Comparison of ENCODE assay signal across 8 mouse cellular contexts in genomic region chr2:147298499-147298896, GRCm38 (mm10).
DNase-seq lines count a peak whose midpoint lies in the region; ATAC-seq and TF ChIP-seq lines count a peak whose summit lies in the region.

No protein-coding gene starts in this region.

- 58% methylated on average over 7 of the region's 7 CpGs for WGBS in midbrain, embryonic 12.5 days
- 78% methylated on average over 7 of the region's 7 CpGs for WGBS in midbrain, embryonic 10.5 days
- WGBS in heart, embryonic 13.5 days = 22% methylated on average over 7 of the region's 7 CpGs
- WGBS in lung, postnatal 0 days = 8% methylated on average over 7 of the region's 7 CpGs
- 48% methylated on average over 7 of the region's 7 CpGs for WGBS in stomach, embryonic 14.5 days

- no peak overlapping the region for H3K4me3 ChIP-seq in midbrain, embryonic 12.5 days
- no peak overlapping the region for H3K4me3 ChIP-seq in midbrain, embryonic 10.5 days
- H3K4me3 ChIP-seq in heart, embryonic 13.5 days = no peak overlapping the region
- H3K4me3 ChIP-seq in lung, postnatal 0 days (ENCODE audit: low read depth, low read length) = no peak overlapping the region
- H3K4me3 ChIP-seq in stomach, embryonic 14.5 days (ENCODE audit: low read depth, low read length) = no peak overlapping the region

- no peak for TF ChIP-seq CTCF in lung, postnatal 0 days (IDR thresholded peaks at IDR 0.05)

- no peak overlapping the region for H3K27ac ChIP-seq in midbrain, embryonic 12.5 days (replicated peaks)
- no peak overlapping the region for H3K27ac ChIP-seq in midbrain, embryonic 10.5 days (replicated peaks)
- peak overlapping the region; percentile 42 for H3K27ac ChIP-seq in heart, embryonic 13.5 days (replicated peaks)
- no peak overlapping the region for H3K27ac ChIP-seq in lung, postnatal 0 days (ENCODE audit: low read length)
- H3K27ac ChIP-seq in stomach, embryonic 14.5 days (ENCODE audit: low read length) = no peak overlapping the region

- 0 out of 2 replicates have a peak, but pooled peaks cover 3% of the 10 kb centered on the region for H3K4me1 ChIP-seq in midbrain, embryonic 12.5 days
- H3K4me1 ChIP-seq in midbrain, embryonic 10.5 days = no peaks in the 10 kb centered on the region
- H3K4me1 ChIP-seq in heart, embryonic 13.5 days = peaks cover 19% of the 10 kb centered on the region
- H3K4me1 ChIP-seq in lung, postnatal 0 days (ENCODE audit: insufficient read depth, low read depth, low read length) = 0 out of 2 replicates have a peak, but pooled peaks cover 3% of the 10 kb centered on the region
- no peaks in the 10 kb centered on the region for H3K4me1 ChIP-seq in stomach, embryonic 14.5 days (ENCODE audit: control insufficient read depth, insufficient read depth, low read length)

- DNase-seq in midbrain, embryonic 10.5 days (ENCODE audit: low spot score) = no peak
- DNase-seq in cerebellum, postnatal 4 days (ENCODE audit: low spot score in 2 of 2) = peak; percentile 80 to 90
- DNase-seq in layer of hippocampus, adult 9-10 months (ENCODE audit: low spot score) = peak; percentile 48
- DNase-seq in lung, postnatal 0 days (ENCODE audit: low spot score) = peak; percentile 54
- DNase-seq in thymus, postnatal 0 days (ENCODE audit: low spot score) = no peak

- no peak overlapping the region for H3K4me2 ChIP-seq in midbrain, embryonic 12.5 days (replicated peaks)
- H3K4me2 ChIP-seq in heart, embryonic 13.5 days = no peak overlapping the region
- no peak overlapping the region for H3K4me2 ChIP-seq in lung, postnatal 0 days (replicated peaks; ENCODE audit: low read depth, low read length)
- H3K4me2 ChIP-seq in stomach, embryonic 14.5 days (replicated peaks; ENCODE audit: low read depth, low read length) = no peak overlapping the region

- H3K9me3 ChIP-seq in midbrain, embryonic 12.5 days = no peaks in the 10 kb centered on the region
- H3K9me3 ChIP-seq in midbrain, embryonic 10.5 days (replicated peaks) = no peaks in the 10 kb centered on the region
- H3K9me3 ChIP-seq in heart, embryonic 13.5 days = no peaks in the 10 kb centered on the region
- H3K9me3 ChIP-seq in lung, postnatal 0 days (ENCODE audit: low read length) = no peaks in the 10 kb centered on the region
- H3K9me3 ChIP-seq in stomach, embryonic 14.5 days (ENCODE audit: control insufficient read depth, low read depth, low read length) = no peaks in the 10 kb centered on the region

- TF ChIP-seq EP300 in lung, postnatal 0 days (IDR thresholded peaks at IDR 0.05) = no peak

- no peaks in the 10 kb centered on the region for H3K36me3 ChIP-seq in midbrain, embryonic 12.5 days
- H3K36me3 ChIP-seq in midbrain, embryonic 10.5 days = no peaks in the 10 kb centered on the region
- no peaks in the 10 kb centered on the region for H3K36me3 ChIP-seq in heart, embryonic 13.5 days
- no peaks in the 10 kb centered on the region for H3K36me3 ChIP-seq in lung, postnatal 0 days (ENCODE audit: insufficient read depth, low read length)
- no peaks in the 10 kb centered on the region for H3K36me3 ChIP-seq in stomach, embryonic 14.5 days (ENCODE audit: control insufficient read depth, insufficient read depth, low read length)

- peak; percentile 60 for ATAC-seq in midbrain, embryonic 12.5 days (ENCODE audit: low FRiP score, low read depth)
- no peak for ATAC-seq in heart, embryonic 13.5 days (ENCODE audit: extremely low read depth, insufficient number of reproducible peaks, low FRiP score, low TSS enrichment)
- peak; percentile 82 for ATAC-seq in lung, postnatal 0 days
- 0 out of 2 replicates have a peak, but pooled peaks have one; percentile 74 for ATAC-seq in stomach, embryonic 14.5 days (ENCODE audit: insufficient number of reproducible peaks, insufficient read depth, low FRiP score, low read depth)

- no peaks in the 10 kb centered on the region; the same call in 1 of the 2 replicates for H3K27me3 ChIP-seq in midbrain, embryonic 12.5 days
- H3K27me3 ChIP-seq in midbrain, embryonic 10.5 days (ENCODE audit: low read depth, poor library complexity, severe bottlenecking) = no peaks in the 10 kb centered on the region
- no peaks in the 10 kb centered on the region; the same call in 1 of the 2 replicates for H3K27me3 ChIP-seq in heart, embryonic 13.5 days (replicated peaks)
- H3K27me3 ChIP-seq in lung, postnatal 0 days (replicated peaks; ENCODE audit: insufficient read depth, low read length) = no peaks in the 10 kb centered on the region
- H3K27me3 ChIP-seq in stomach, embryonic 14.5 days (ENCODE audit: control insufficient read depth, insufficient read depth, low read length) = no peaks in the 10 kb centered on the region

- no peak overlapping the region for H3K9ac ChIP-seq in midbrain, embryonic 12.5 days (replicated peaks)
- H3K9ac ChIP-seq in heart, embryonic 13.5 days = no peak overlapping the region
- H3K9ac ChIP-seq in lung, postnatal 0 days (replicated peaks; ENCODE audit: low read depth) = no peak overlapping the region
- H3K9ac ChIP-seq in stomach, embryonic 14.5 days (replicated peaks; ENCODE audit: low read depth, low read length) = no peak overlapping the region

Comparison
In these comparisons a context has a peak if more than half of its experiments do, and no peak if none do; other contexts are left out.
1. DNase-seq: peak in cerebellum, postnatal 4 days (2 of 2), layer of hippocampus, adult 9-10 months (single experiment) and lung, postnatal 0 days (single experiment); none in midbrain, embryonic 10.5 days (single experiment) and thymus, postnatal 0 days (single experiment).